Mouse (Mus musculus) stomach, embryonic 14.5 days (tissue): ENCODE measurements around the gene Atg9b. TPM values are rescaled to one million over a fixed set of nuclear protein-coding genes. Genes with fewer than 3 reads are reported as not detected.

Experiments used
- ATAC-seq: fragments of 200-750 bp; cut with Nextera tagmentation; 2 replicates; pipeline ENCODE4 v1.8.0; 2017; ENCODE audit warnings: low read depth, moderate TSS enrichment; ENCODE audit not compliant: insufficient number of reproducible peaks, insufficient read depth, low FRiP score
- H3K27ac ChIP-seq: fragments of 300-500 bp; sonication (generic); 2 replicates; pipeline ENCODE4 v1.5.1; 2014; ENCODE audit warnings: mild to moderate bottlenecking, low read length, moderate library complexity, mixed read lengths
- H3K27me3 ChIP-seq: fragments of 300-500 bp; sonication (generic); 2 replicates; pipeline ENCODE4 v1.6.1; 2014; ENCODE audit warnings: low read length, control low read depth, mixed read lengths; ENCODE audit not compliant: control insufficient read depth, insufficient read depth
- H3K36me3 ChIP-seq: fragments of 300-500 bp; sonication (generic); 2 replicates; pipeline ENCODE4 v1.6.1; 2014; ENCODE audit warnings: mild to moderate bottlenecking, control low read depth, low read length, moderate library complexity, mixed read lengths; ENCODE audit not compliant: control insufficient read depth, insufficient read depth
- H3K4me1 ChIP-seq: fragments of 300-500 bp; sonication (generic); 2 replicates; pipeline ENCODE4 v1.6.1; 2014; ENCODE audit warnings: low read length, control low read depth, mixed read lengths; ENCODE audit not compliant: control insufficient read depth, insufficient read depth
- H3K4me2 ChIP-seq: fragments of 300-500 bp; sonication (generic); replicated peaks from 2 replicates; pipeline ENCODE4 v1.6.1; 2014; ENCODE audit warnings: low read depth, low read length, control low read depth
- H3K4me3 ChIP-seq: fragments of 300-500 bp; sonication (generic); 2 replicates; pipeline ENCODE4 v1.5.1; 2014; ENCODE audit warnings: low read depth, low read length, control low read depth
- H3K9ac ChIP-seq: fragments of 300-500 bp; sonication (generic); replicated peaks from 2 replicates; pipeline ENCODE4 v1.6.1; 2014; ENCODE audit warnings: low read depth, mild to moderate bottlenecking, control low read depth, low read length, moderate library complexity, mixed read lengths
- H3K9me3 ChIP-seq: fragments of 300-500 bp; sonication (generic); 2 replicates; pipeline ENCODE4 v1.6.1; 2016; ENCODE audit warnings: low read depth, low read length, control low read depth; ENCODE audit not compliant: control insufficient read depth
- WGBS: fragments of 180-500 bp; shearing (Covaris S2); extraction: QIAGEN DNeasy Blood & Tissue Kit; methylation state at CpG from one replicate; pipeline ENCODE4 v1.1.7; 2014; 5-methylcytosine and 5-hydroxymethylcytosine counted together
- polyA plus RNA-seq: library from polyadenylated mRNA; unstranded; fragments of >200 nt; fragmentation: Nextera tagmentation; extraction: Ambion mirVana; gene quantifications from 2 replicates; pipeline ENCODE4 v1.2.1, GENCODE M21; 2014

Atg9b gene
- polyA plus RNA-seq, 1 experiment from 2014 or later, result 0.68 TPM

DNA sequence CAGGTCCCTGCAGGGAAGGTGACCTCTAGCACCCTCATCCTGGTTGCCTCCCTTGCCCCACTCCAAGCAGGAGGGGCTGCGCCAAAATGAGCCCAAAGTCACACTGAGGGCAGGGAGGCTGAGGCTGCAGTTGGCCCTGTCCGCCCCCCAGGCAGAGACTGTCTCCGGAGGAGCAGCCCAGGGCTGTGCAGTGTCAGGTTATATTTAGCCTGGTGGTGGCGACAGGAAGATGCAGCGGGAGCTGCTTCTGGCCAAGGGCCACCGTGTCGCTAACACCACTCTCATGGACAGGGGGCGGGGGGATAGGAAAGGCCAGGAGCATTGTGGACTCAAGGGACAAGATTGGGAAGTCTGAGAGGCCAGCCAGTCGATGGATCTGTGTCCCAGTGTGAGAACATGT lies 54.6 kb downstream of the Atg9b start:
- H3K4me1 ChIP-seq, result peaks cover 30% of the 10 kb centered on the region

DNA sequence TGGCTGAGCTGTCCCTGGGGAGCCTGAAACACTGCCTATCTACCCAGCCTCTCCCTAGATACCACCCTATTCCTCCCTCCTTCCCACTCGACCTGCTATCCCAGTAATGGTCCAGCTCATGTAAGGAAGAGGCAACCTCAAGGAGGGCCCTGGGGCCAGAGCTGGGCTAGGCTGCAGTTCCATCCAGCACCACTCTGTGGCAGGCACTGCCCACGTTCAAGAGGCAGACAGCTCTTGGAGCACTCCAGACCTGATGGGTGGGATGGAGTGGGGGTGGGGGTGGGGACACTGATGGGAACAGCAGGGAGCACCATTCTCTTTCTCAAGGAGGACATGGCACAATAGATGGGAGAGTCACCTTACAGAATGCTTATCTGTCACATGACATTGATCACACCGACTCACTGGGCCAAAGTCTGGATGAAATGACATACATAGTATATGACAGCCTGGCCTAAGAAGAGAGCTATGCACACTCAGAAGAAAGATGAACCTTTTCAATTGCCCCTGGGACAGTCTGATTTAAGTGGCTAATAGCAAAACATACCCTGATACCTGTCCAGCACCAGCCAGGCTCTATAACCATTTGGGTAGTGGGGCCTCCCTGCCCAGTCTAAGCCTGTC lies 55.9 kb downstream of the Atg9b start:
- Histone ChIP-seq H3K9ac (no peak overlapping the region), H3K4me2 (no peak overlapping the region), H3K4me1 (peaks cover 25% of the 10 kb centered on the region), H3K27me3 (no peaks in the 10 kb centered on the region), H3K4me3 (no peak overlapping the region), H3K9me3 (no peaks in the 10 kb centered on the region), H3K27ac (no peak overlapping the region), H3K36me3 (peaks cover 5% of the 10 kb centered on the region; the same call in 1 of the 2 replicates)
- peak; percentile 78 for ATAC-seq
- 21% methylated on average over 3 of the region's 3 CpGs for WGBS

More for the DNA sequence above, 54.6 kb downstream of the Atg9b start:
- H3K27ac ChIP-seq, result no peak overlapping the region
- no peaks in the 10 kb centered on the region; the same call in 1 of the 2 replicates for H3K36me3 ChIP-seq
- no peak overlapping the region for H3K4me3 ChIP-seq
- H3K9me3 ChIP-seq, result no peaks in the 10 kb centered on the region
- 44% methylated on average over 9 of the region's 9 CpGs for WGBS
- no peak overlapping the region for H3K4me2 ChIP-seq
- no peak overlapping the region for H3K9ac ChIP-seq
- ATAC-seq, result no peak
- no peaks in the 10 kb centered on the region for H3K27me3 ChIP-seq

DNA sequence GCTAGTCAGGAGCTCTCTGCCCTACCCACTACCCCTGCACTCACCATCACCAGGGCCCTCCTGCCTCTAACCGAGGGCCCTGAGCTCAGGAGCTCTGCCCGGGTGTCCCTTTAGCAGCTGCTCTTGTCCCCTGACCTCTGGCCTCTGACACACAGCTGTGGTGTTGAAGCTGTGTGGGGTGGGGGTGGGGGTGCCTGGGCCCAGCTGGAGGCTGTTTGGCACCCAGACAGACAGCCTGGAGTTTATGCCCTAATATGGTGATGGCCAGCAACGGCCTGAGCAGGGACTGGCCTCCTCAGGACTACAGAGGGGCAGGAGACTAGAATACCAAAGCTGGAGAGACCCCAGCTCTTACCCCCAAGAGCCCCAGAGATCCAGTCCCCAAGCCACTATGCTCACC lies 57.2 kb downstream of the Atg9b start:
- ATAC-seq, result no peak
- Histone ChIP-seq H3K4me3 (no peak overlapping the region), H3K36me3 (peaks cover 5% of the 10 kb centered on the region; the same call in 1 of the 2 replicates), H3K9ac (no peak overlapping the region), H3K4me1 (peaks cover 30% of the 10 kb centered on the region), H3K27me3 (no peaks in the 10 kb centered on the region), H3K4me2 (0 out of 2 replicates have a peak overlapping the region, but pooled peaks have one; percentile 5), H3K9me3 (no peaks in the 10 kb centered on the region), H3K27ac (peak overlapping the region; percentile 39; the same call in 1 of the 2 replicates)
- 6% methylated on average over 3 of the region's 3 CpGs for WGBS

Other genes starting within 250 kb of the Atg9b start
- 15.8 and 18.0 TPM in 2 replicates for gene Nupl2, start 227.2 kb downstream of the Atg9b start, polyA plus RNA-seq
- gene Kcnh2, start 40.5 kb downstream of the Atg9b start, polyA plus RNA-seq, result 8.9 and 9.8 TPM in 2 replicates
- 4.6 and 4.9 TPM in 2 replicates for gene Nos3, start 27.3 kb downstream of the Atg9b start, polyA plus RNA-seq
- 46.2 and 52.5 TPM in 2 replicates for gene Abcb8, start 1.5 kb upstream of the Atg9b start, polyA plus RNA-seq
- 0.26 TPM in 1 of 2 replicates, not detected in the other for gene Asic3, start 21.2 kb upstream of the Atg9b start, polyA plus RNA-seq
- gene Cdk5, start 31.4 kb upstream of the Atg9b start, polyA plus RNA-seq, result 46.4 and 47.7 TPM in 2 replicates
- 30.6 and 32.2 TPM in 2 replicates for gene Slc4a2, start 31.7 kb upstream of the Atg9b start, polyA plus RNA-seq
- 98.5 and 102 TPM in 2 replicates for gene Fastk, start 53.1 kb upstream of the Atg9b start, polyA plus RNA-seq
- 25.5 and 27.6 TPM in 2 replicates for gene Tmub1, start 55.7 kb upstream of the Atg9b start, polyA plus RNA-seq
- 25.3 and 25.6 TPM in 2 replicates for gene Agap3, start 60.0 kb upstream of the Atg9b start, polyA plus RNA-seq
- not detected in 2 replicates for gene Gbx1, start 135.1 kb upstream of the Atg9b start, polyA plus RNA-seq
- 0.22 and 0.34 TPM in 2 replicates for gene Asb10, start 148.8 kb upstream of the Atg9b start, polyA plus RNA-seq
- 0.10 TPM in 2 replicates for gene 4931409K22Rik, start 164.7 kb upstream of the Atg9b start, polyA plus RNA-seq
- gene Abcf2, start 185.3 kb upstream of the Atg9b start, polyA plus RNA-seq, result 79.5 and 89.2 TPM in 2 replicates
- 11.3 and 13.4 TPM in 2 replicates for gene Chpf2, start 194.6 kb upstream of the Atg9b start, polyA plus RNA-seq
- gene Smarcd3, start 232.3 kb upstream of the Atg9b start, polyA plus RNA-seq, result 35.6 and 36.2 TPM in 2 replicates